Mouse (Mus musculus) midbrain, embryonic 12.5 days (tissue): ENCODE measurements at regions not wholly inside any gene's neighbourhood (a gene's known extent, or its start where the extent isn't known, plus 50 kb on each side); places are given as distances from the start of the nearest gene placed in this dataset.

ENCODE experiments used
- ATAC-seq: fragments of 200-750 bp; cut with Nextera tagmentation; 2 replicates; pipeline ENCODE4 v1.8.0; 2017; ENCODE audit warnings: low read depth, moderate TSS enrichment, moderate library complexity; ENCODE audit not compliant: low FRiP score
- H3K27ac ChIP-seq: fragments of 300-500 bp; sonication (generic); replicated peaks from 2 replicates; pipeline ENCODE4 v1.5.1; 2016; ENCODE audit warnings: mild to moderate bottlenecking
- H3K27me3 ChIP-seq: fragments of 300-500 bp; sonication (generic); 2 replicates; pipeline ENCODE4 v1.6.1; 2016; ENCODE audit warnings: mild to moderate bottlenecking
- H3K36me3 ChIP-seq: fragments of 300-500 bp; sonication (generic); 2 replicates; pipeline ENCODE4 v1.6.1; 2016
- H3K4me1 ChIP-seq: fragments of 300-500 bp; sonication (generic); 2 replicates; pipeline ENCODE4 v1.6.1; 2016
- H3K4me2 ChIP-seq: fragments of 300-500 bp; sonication (generic); replicated peaks from 2 replicates; pipeline ENCODE4 v1.6.1; 2016; ENCODE audit warnings: mild to moderate bottlenecking, moderate library complexity
- H3K4me3 ChIP-seq: fragments of 300-500 bp; sonication (generic); 2 replicates; pipeline ENCODE4 v1.5.1; 2016; ENCODE audit warnings: mild to moderate bottlenecking
- H3K9ac ChIP-seq: fragments of 300-500 bp; sonication (generic); replicated peaks from 2 replicates; pipeline ENCODE4 v1.6.1; 2016; ENCODE audit warnings: mild to moderate bottlenecking, moderate library complexity
- H3K9me3 ChIP-seq: fragments of 300-500 bp; sonication (generic); 2 replicates; pipeline ENCODE4 v1.6.1; 2016; ENCODE audit warnings: mild to moderate bottlenecking
- WGBS: fragments of 180-500 bp; shearing (Covaris S2); methylation state at CpG from one replicate; pipeline ENCODE4 v1.1.7; 2016; 5-methylcytosine and 5-hydroxymethylcytosine counted together

DNA sequence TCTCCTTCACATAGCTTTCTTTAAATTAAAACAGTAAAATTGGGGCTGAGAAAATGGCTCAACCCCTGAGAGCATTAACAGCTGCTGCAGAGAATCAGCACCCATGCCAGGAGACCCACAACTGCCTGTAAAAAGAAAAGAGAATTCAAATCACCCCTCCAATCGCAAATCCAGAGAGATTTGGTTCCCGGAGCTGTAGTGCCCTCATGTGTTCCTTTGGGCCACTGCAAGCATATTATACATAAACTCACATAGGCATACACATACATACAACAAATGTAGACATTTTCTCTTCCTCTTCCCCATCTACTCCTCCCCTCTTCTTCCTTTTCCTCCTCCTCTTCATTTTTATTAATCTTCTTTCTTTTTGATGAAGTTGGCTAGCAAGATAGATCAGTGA, 616.5 kb downstream of the Dok5 start:
- ATAC-seq: no peak
- Histone ChIP-seq H3K27me3 (no peaks in the 10 kb centered on the region), H3K27ac (no peak overlapping the region), H3K9ac (no peak overlapping the region), H3K4me3 (no peak overlapping the region), H3K4me2 (no peak overlapping the region), H3K4me1 (no peaks in the 10 kb centered on the region), H3K36me3 (no peaks in the 10 kb centered on the region), H3K9me3 (no peaks in the 10 kb centered on the region)
- 81% methylated on average over 2 of the region's 2 CpGs for WGBS

DNA sequence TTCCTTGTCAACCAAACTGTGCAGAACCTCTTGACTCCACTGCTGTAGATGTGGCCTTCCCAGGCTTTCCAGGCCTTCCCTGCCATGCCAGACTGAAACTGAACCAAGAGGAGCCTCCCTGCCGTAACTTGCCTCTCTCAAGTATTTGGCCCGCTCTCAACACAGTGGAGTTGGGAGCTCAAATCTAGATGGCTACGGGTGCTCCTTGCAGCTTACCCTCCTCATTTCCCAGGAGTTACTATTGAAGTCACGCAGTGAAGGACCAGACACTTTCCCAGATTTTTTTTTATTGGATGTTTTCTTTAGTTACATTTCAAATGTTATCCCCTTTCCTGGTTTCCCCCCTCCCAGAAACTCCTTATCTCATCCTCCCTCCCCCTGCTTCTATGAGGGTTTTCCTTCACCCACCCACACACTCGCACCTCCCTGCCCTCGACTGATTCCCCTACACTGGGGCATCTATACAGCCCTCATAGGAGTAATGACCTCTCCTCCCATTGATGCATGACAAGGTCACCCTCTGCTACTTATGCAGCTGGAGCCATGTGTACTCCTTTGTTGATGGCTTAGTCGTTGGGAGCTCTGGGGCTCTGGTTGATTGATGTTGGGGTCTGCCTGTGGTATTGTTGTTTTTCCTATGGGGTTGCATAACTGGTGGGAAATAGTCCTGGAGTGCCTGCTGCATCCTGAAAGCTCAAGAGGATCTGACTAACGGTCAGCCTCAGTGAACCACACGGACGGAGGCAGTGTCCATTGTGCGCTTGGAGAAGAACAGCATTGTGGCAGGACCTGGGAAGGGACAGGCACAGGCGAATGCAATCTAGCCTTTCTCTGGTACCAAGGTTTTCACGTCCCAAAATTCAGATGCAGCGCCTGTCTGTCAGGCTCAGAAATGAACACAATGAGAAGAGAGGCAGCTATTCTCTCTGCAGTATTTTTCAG, 602.5 kb downstream of the Dok5 start:
- Histone ChIP-seq H3K27ac (0 out of 2 replicates have a peak overlapping the region, but pooled peaks have one; percentile 10), H3K9me3 (no peaks in the 10 kb centered on the region)

GRCm38 (mm10) chr2:171332826-171333225, 601.2 kb downstream of the Dok5 start:
- H3K9me3 ChIP-seq: no peaks in the 10 kb centered on the region
- no peaks in the 10 kb centered on the region; the same call in 1 of the 2 replicates for H3K27me3 ChIP-seq
- no peak overlapping the region for H3K27ac ChIP-seq
- no peak overlapping the region for H3K4me2 ChIP-seq
- 86% methylated on average over 8 of the region's 8 CpGs for WGBS
- peaks cover 9% of the 10 kb centered on the region for H3K4me1 ChIP-seq
- no peak overlapping the region for H3K4me3 ChIP-seq
- no peak overlapping the region for H3K9ac ChIP-seq
- H3K36me3 ChIP-seq: no peaks in the 10 kb centered on the region
- ATAC-seq: no peak

More for the DNA sequence above, 602.5 kb downstream of the Dok5 start:
- Histone ChIP-seq H3K4me1 (peaks cover 9% of the 10 kb centered on the region), H3K27me3 (no peaks in the 10 kb centered on the region; the same call in 1 of the 2 replicates), H3K36me3 (no peaks in the 10 kb centered on the region), H3K4me3 (no peak overlapping the region), H3K9ac (no peak overlapping the region), H3K4me2 (no peak overlapping the region)
- ATAC-seq: peak; percentile 73
- WGBS: 41% methylated on average over 14 of the region's 14 CpGs

- no peak for ATAC-seq
- Histone ChIP-seq H3K9ac (no peak overlapping the region), H3K4me3 (no peak overlapping the region), H3K9me3 (no peaks in the 10 kb centered on the region), H3K27me3 (no peaks in the 10 kb centered on the region; the same call in 1 of the 2 replicates), H3K27ac (no peak overlapping the region), H3K4me2 (no peak overlapping the region), H3K4me1 (peaks cover 9% of the 10 kb centered on the region), H3K36me3 (no peaks in the 10 kb centered on the region)
- WGBS: 92% methylated on average over 3 of the region's 3 CpGs
Measured at GRCm38 (mm10) chr2:171331529-171331928, 599.9 kb downstream of the Dok5 start.

DNA sequence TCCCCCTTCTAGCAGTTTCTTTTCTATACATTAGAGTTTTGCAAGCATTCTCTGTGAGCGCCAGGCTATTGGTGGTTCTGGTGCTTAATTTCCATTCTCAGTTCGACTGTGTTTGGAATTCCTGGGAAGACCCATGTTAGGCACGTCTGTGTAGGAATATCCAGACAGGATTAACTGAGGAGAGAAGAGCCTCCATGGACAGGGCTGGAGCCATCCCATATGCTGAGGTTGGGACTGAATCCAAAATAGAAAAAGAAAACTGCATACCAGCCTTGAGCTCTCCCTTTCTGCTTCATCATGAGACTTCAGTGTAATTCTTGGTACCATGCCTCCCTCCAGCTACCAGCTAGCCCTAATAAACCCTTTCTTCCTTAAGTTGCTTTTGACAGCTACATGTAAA, 595.3 kb downstream of the Dok5 start:
- WGBS: 64% methylated on average over 3 of the region's 3 CpGs
- H3K36me3 ChIP-seq: no peaks in the 10 kb centered on the region
- H3K9ac ChIP-seq: no peak overlapping the region

DNA sequence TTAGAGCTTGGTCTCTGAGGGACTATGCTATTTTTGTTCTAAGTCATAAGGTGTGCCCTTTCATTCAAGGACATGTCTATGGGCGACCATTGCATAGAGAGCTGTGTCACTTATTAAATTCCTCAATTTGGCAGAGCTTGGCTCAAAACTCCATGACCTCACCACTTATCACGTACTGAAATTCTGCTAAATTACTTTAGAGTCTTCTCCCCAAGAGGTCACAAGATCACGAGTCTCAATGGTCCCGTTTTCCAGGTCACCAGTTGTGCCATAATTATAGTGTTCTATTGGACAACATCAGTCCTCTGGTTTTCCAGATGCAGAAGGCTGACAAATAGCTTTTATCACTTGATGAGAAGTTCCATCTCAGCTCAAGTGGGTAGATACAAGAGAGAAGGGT, 576.9 kb downstream of the Dok5 start:
- Histone ChIP-seq H3K9ac (no peak overlapping the region), H3K4me2 (no peak overlapping the region), H3K4me1 (peaks cover 4% of the 10 kb centered on the region; the same call in 1 of the 2 replicates), H3K9me3 (no peaks in the 10 kb centered on the region), H3K4me3 (no peak overlapping the region), H3K36me3 (no peaks in the 10 kb centered on the region), H3K27ac (no peak overlapping the region), H3K27me3 (no peaks in the 10 kb centered on the region)
- 79% methylated on average over 4 of the region's 4 CpGs for WGBS
- no peak for ATAC-seq

More for the DNA sequence above, 595.3 kb downstream of the Dok5 start:
- Histone ChIP-seq H3K27me3 (no peaks in the 10 kb centered on the region), H3K4me2 (no peak overlapping the region), H3K9me3 (no peaks in the 10 kb centered on the region), H3K4me3 (no peak overlapping the region), H3K4me1 (no peaks in the 10 kb centered on the region), H3K27ac (no peak overlapping the region)
- ATAC-seq: no peak

GRCm38 (mm10) chr2:171306000-171306399, 574.4 kb downstream of the Dok5 start:
- Histone ChIP-seq H3K4me2 (no peak overlapping the region; the same call in 1 of the 2 replicates), H3K9me3 (no peaks in the 10 kb centered on the region), H3K4me1 (peaks cover 4% of the 10 kb centered on the region; the same call in 1 of the 2 replicates), H3K36me3 (no peaks in the 10 kb centered on the region), H3K4me3 (no peak overlapping the region), H3K27me3 (no peaks in the 10 kb centered on the region), H3K9ac (no peak overlapping the region), H3K27ac (no peak overlapping the region)
- WGBS: 51% methylated on average over 12 of the region's 12 CpGs
- ATAC-seq: 0 out of 2 replicates have a peak, but pooled peaks have one; percentile 66

- H3K4me2 ChIP-seq: no peak overlapping the region
- no peaks in the 10 kb centered on the region for H3K9me3 ChIP-seq
- 37% methylated on average over 5 of the region's 5 CpGs for WGBS
- H3K4me1 ChIP-seq: no peaks in the 10 kb centered on the region; the same call in 1 of the 2 replicates
- no peak overlapping the region for H3K27ac ChIP-seq
- no peak for ATAC-seq
- no peak overlapping the region for H3K9ac ChIP-seq
- H3K27me3 ChIP-seq: no peaks in the 10 kb centered on the region
- H3K4me3 ChIP-seq: no peak overlapping the region
- no peaks in the 10 kb centered on the region for H3K36me3 ChIP-seq
Measured at GRCm38 (mm10) chr2:171298519-171298918, 566.9 kb downstream of the Dok5 start.

DNA sequence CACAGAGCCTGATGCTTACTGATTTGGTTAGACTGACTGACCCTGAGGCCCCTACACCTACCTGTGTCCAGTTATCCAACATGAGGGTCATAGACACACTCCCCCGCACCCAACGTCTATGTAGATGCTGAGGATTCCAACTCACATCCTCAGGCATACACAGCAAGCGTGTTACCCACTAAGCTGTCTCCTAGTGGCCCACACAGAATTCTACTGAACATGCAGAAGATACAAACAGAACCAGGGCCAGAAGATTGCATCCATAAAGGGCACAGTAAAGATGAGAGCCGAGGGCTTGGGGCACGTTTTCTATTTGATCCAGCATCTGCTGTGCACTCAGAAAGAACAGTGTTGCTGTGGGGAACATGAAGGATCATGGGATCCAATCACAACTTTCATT, 564.0 kb downstream of the Dok5 start:
- 92% methylated on average over 5 of the region's 5 CpGs for WGBS
- ATAC-seq: no peak
- Histone ChIP-seq H3K9me3 (no peaks in the 10 kb centered on the region), H3K9ac (no peak overlapping the region), H3K4me2 (no peak overlapping the region), H3K27ac (no peak overlapping the region), H3K4me3 (no peak overlapping the region), H3K36me3 (no peaks in the 10 kb centered on the region), H3K27me3 (no peaks in the 10 kb centered on the region), H3K4me1 (no peaks in the 10 kb centered on the region; the same call in 1 of the 2 replicates)

DNA sequence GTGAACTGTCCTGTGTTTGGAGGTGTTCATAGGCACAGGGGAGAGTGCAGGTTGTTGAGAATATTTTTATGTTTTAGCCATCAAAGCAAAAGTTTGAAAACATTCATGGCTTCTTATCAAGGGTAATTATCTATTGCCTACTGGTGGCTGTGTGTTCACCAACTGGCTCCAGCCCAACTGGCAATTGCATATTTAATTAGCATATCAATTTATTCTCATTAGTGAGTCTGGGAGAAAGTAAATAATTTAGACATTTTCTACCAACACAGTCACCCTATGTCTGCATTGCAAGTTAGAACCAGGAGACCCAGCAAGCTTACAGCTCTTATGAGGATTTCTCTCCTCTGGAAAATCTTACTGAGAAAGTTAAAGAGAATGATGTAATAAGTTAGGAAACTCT, 561.0 kb downstream of the Dok5 start:
- H3K27me3 ChIP-seq: no peaks in the 10 kb centered on the region
- no peak overlapping the region for H3K27ac ChIP-seq
- no peaks in the 10 kb centered on the region for H3K9me3 ChIP-seq
- H3K4me1 ChIP-seq: no peaks in the 10 kb centered on the region
- no peak for ATAC-seq
- no peak overlapping the region for H3K4me2 ChIP-seq
- H3K9ac ChIP-seq: no peak overlapping the region
- H3K36me3 ChIP-seq: no peaks in the 10 kb centered on the region
- no peak overlapping the region for H3K4me3 ChIP-seq

DNA sequence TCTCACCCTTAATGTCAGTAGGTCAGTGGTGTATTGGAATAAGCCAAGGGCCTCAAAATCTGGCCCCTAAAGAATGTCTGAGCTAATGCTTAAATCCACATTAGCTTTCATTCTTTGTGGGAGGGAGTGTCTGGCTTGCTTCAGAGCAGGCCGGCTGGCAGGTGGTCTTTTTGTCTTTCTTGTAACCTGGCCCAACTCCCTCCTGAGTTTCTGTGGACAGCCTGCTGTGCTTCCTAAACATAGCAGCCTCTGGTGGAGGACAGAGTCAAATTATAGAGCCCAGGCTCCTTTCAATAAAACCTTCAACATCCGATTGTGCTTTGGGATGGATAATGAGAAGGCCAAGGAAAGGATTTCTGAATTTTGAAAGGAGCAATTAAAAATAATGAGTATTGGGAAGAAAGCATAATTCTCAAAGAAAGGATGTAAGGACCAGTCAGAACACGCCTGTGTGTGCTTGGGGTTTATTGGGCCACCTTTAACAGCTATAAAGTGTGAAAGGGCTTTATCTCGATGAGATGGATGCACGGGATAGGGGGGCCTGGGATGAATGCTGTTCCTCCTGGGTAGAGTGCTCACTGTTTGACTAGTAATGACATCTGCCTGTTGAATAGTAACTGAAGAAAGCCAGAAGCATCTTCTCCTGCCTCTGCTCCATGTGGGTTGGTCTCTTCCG, 554.2 kb downstream of the Dok5 start:
- Histone ChIP-seq H3K4me3 (no peak overlapping the region), H3K9me3 (peaks cover 8% of the 10 kb centered on the region; the same call in 1 of the 2 replicates), H3K27ac (no peak overlapping the region), H3K27me3 (no peaks in the 10 kb centered on the region), H3K9ac (no peak overlapping the region), H3K4me1 (peaks cover 11% of the 10 kb centered on the region; the same call in 1 of the 2 replicates), H3K4me2 (no peak overlapping the region), H3K36me3 (no peaks in the 10 kb centered on the region)
- WGBS: 16% methylated on average over 6 of the region's 6 CpGs
- ATAC-seq: peak; percentile 47; the same call in 1 of the 2 replicates

DNA sequence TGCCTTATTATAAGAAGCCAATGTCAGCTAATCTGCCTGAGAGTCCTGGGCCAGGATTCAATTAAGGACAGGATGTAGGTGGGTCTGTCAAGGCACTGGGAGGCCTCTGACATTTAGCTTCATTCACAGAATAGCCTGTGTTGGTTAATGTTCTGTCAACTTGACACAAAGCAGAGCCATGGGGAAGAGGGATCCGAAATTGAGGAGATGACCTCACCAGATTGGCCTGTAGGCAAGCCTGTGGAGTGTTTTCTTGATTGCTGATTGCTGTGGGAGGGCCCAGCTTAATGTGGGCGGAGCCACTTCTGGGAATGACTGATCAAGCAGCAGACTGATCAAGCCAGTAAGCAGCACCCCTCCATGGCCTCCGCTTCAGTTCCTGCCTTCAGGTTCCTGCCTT, 548.5 kb downstream of the Dok5 start:
- no peak overlapping the region for H3K4me3 ChIP-seq
- peaks cover 8% of the 10 kb centered on the region; the same call in 1 of the 2 replicates for H3K9me3 ChIP-seq
- H3K27ac ChIP-seq: no peak overlapping the region
- no peaks in the 10 kb centered on the region for H3K36me3 ChIP-seq
- no peak overlapping the region for H3K9ac ChIP-seq
- no peak overlapping the region for H3K4me2 ChIP-seq
- no peaks in the 10 kb centered on the region for H3K4me1 ChIP-seq
- 81% methylated on average over 3 of the region's 3 CpGs for WGBS
- no peaks in the 10 kb centered on the region for H3K27me3 ChIP-seq
- no peak for ATAC-seq
